Mouse (Mus musculus) left cerebral cortex, adult 8-10 months (tissue): ENCODE data around the gene Cdk17. TPM values are rescaled to one million over a fixed set of nuclear protein-coding genes. Genes with fewer than 3 reads are reported as not detected.
"Not testable (repeated sequence)": the region's sequence is repeated elsewhere in the genome, so short reads cannot be mapped to it uniquely, and the experiment has no call there.

Experiments used
- DNase-seq, 2 experiments: peaks; one replicate each; pipeline ENCODE4 v3.0.0; 2022; ENCODE audit warnings: low spot score in 2 of 2
- total RNA-seq, 4 experiments: library from RNA; stranded (reverse); gene quantifications; 2 replicates each; pipeline ENCODE4 v1.2.4; 2022

Cdk17 gene
- total RNA-seq, 4 experiments from 2014 or later: 212 to 264 (median 240) TPM

- no peak for DNase-seq
These were observed 17.9 kb upstream of the Cdk17 start for GRCm38 (mm10) chr10:93142600-93143284.

- no peak for DNase-seq
These were observed 17.2 kb upstream of the Cdk17 start for GRCm38 (mm10) chr10:93143285-93143985.

GRCm38 (mm10) chr10:93143986-93144314 lies 16.7 kb upstream of the Cdk17 start:
- DNase-seq: no peak

- DNase-seq: no peak
These were observed 16.1 kb upstream of the Cdk17 start for GRCm38 (mm10) chr10:93144579-93144978.

GRCm38 (mm10) chr10:93145088-93145487 lies 15.6 kb upstream of the Cdk17 start:
- DNase-seq: peak in 1 of 2 experiments; percentile 48

GRCm38 (mm10) chr10:93146601-93147000 lies 14.1 kb upstream of the Cdk17 start:
- DNase-seq: no peak

GRCm38 (mm10) chr10:93147691-93148090 lies 13.0 kb upstream of the Cdk17 start:
- no peak for DNase-seq

GRCm38 (mm10) chr10:93149597-93149996 lies 11.1 kb upstream of the Cdk17 start:
- no peak for DNase-seq

- no peak for DNase-seq
These were observed 8.9 kb upstream of the Cdk17 start for GRCm38 (mm10) chr10:93151775-93152174.

GRCm38 (mm10) chr10:93152698-93153097 lies 8.0 kb upstream of the Cdk17 start:
- DNase-seq: no peak

GRCm38 (mm10) chr10:93153404-93153803 lies 7.3 kb upstream of the Cdk17 start:
- DNase-seq: not testable (repeated sequence)

- no peak for DNase-seq
These were observed 801 bp upstream of the Cdk17 start for GRCm38 (mm10) chr10:93159651-93160496.

- peak; percentile 54 to 68 for DNase-seq
These were observed 223 bp upstream of the Cdk17 start for GRCm38 (mm10) chr10:93160497-93160806.

GRCm38 (mm10) chr10:93161511-93162275 lies 1.0 kb downstream of the Cdk17 start:
- DNase-seq: peak in 1 of 2 experiments; percentile 42

- DNase-seq: no peak
These were observed 1.7 kb downstream of the Cdk17 start for GRCm38 (mm10) chr10:93162276-93162971.

GRCm38 (mm10) chr10:93162972-93163660 lies 2.4 kb downstream of the Cdk17 start:
- no peak for DNase-seq

- no peak for DNase-seq
These were observed 3.2 kb downstream of the Cdk17 start for GRCm38 (mm10) chr10:93163711-93164488.

GRCm38 (mm10) chr10:93165416-93166381 lies 5.0 kb downstream of the Cdk17 start:
- DNase-seq: no peak
